Mouse (Mus musculus): Measurements from ENCODE around the gene Prkag2. TPM values are rescaled to one million over a fixed set of nuclear protein-coding genes. Genes with fewer than 3 reads are reported as not detected.

Prkag2 gene
- polyA plus RNA-seq, 1 experiment from 2014 or later: 90.9 TPM

DNA sequence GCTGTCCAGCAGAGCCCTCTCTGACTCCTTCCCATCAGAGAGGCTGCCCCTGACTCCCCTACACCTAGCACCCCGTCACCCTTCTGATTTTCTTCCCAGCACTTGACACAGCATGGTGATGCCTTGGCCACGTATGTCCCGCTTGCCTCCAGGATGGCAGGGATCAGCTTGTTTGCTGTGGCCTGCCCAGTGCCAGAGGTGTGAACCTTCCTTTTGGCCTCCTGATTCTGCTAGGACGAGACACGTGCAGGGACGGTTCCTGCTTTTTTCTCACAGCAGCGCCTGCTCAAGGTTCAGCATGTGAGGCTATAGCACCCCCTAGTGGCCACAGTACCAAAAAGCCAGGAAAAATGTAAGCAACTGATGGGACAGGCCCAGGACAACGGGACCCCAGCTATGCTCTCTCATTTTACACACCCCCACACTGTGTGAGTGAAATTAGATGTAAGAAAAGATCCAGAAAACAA lies 89.4 kb downstream of the Prkag2 start:
- Histone ChIP-seq H3K4me2 (peak overlapping the region; percentile 48), H3K9ac (replicated peaks) (peak overlapping the region; percentile 30; the same call in 1 of the 2 replicates), H3K4me3 (replicated peaks) (no peak overlapping the region), H3K27me3 (replicated peaks) (no peaks in the 10 kb centered on the region), H3K9me3 (replicated peaks) (no peaks in the 10 kb centered on the region), H3K4me1 (peaks cover 13% of the 10 kb centered on the region), H3K36me3 (no peaks in the 10 kb centered on the region), H3K27ac (replicated peaks) (no peak overlapping the region)
- WGBS: 14% methylated on average over 8 of the region's 8 CpGs
- peak; percentile 72 for ATAC-seq (ENCODE audit: low FRiP score)

DNA sequence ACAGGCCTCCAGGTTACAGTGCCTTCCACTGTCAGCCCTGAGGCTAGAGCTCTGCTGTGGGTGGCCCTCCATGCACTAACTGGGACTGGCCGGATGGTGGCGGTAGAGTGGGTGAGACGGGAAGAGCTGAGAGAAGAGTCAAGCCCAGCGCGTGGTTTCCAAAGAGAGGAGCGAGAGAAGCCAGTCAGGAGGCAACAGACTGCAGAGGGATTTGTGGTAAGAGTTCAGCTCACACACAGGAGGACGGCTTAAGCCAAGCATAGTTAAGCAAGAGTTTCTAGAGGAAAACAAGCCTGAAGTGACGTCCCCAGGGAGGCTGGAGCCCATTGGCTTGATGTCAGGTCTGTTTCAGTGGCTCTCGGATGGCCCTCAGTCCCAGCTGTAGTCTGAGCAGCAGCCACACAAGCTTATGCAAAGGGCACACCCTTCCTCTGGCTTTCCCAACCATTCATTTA lies 90.0 kb downstream of the Prkag2 start:
- Histone ChIP-seq H3K36me3 (no peaks in the 10 kb centered on the region), H3K9ac (replicated peaks) (no peak overlapping the region), H3K4me2 (peak overlapping the region; percentile 48), H3K27ac (replicated peaks) (no peak overlapping the region), H3K4me1 (peaks cover 13% of the 10 kb centered on the region), H3K9me3 (replicated peaks) (no peaks in the 10 kb centered on the region), H3K4me3 (replicated peaks) (no peak overlapping the region), H3K27me3 (replicated peaks) (no peaks in the 10 kb centered on the region)
- 4% methylated on average over 9 of the region's 9 CpGs for WGBS
- ATAC-seq (ENCODE audit: low FRiP score): peak; percentile 81

GRCm38 (mm10) chr5:25009770-25010169 lies 90.7 kb downstream of the Prkag2 start:
- ATAC-seq (ENCODE audit: low FRiP score): no peak
- Histone ChIP-seq H3K27me3 (replicated peaks) (no peaks in the 10 kb centered on the region), H3K4me1 (peaks cover 13% of the 10 kb centered on the region), H3K9ac (replicated peaks) (no peak overlapping the region), H3K27ac (replicated peaks) (0 out of 2 replicates have a peak overlapping the region, but pooled peaks have one; percentile 9), H3K4me3 (replicated peaks) (no peak overlapping the region), H3K4me2 (no peak overlapping the region), H3K9me3 (replicated peaks) (no peaks in the 10 kb centered on the region), H3K36me3 (no peaks in the 10 kb centered on the region)
- 50% methylated on average over 3 of the region's 3 CpGs for WGBS

DNA sequence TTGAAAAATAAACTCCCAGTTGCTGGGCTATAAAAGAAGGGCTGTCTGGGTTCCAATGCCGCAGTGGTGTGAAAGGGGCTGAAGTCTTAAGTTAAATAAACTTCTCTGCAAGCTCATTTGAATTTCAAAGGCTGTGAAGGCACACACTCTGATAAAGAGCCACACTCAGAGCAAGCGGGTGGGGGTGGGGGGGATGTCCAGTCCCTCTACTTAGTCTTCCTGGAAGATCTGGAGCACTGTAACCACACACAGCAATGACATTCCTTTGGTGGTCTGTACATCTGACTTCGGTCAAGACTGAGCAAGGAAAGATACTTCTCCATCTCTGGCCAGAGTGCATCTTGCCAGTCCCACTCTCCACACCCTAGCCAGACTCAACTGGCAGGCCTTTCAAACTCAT lies 91.5 kb downstream of the Prkag2 start:
- Histone ChIP-seq H3K27me3 (replicated peaks) (no peaks in the 10 kb centered on the region), H3K4me2 (no peak overlapping the region), H3K9ac (replicated peaks) (no peak overlapping the region), H3K36me3 (no peaks in the 10 kb centered on the region), H3K4me1 (peaks cover 13% of the 10 kb centered on the region), H3K27ac (replicated peaks) (peak overlapping the region; percentile 54; the same call in 1 of the 2 replicates), H3K4me3 (replicated peaks) (no peak overlapping the region), H3K9me3 (replicated peaks) (no peaks in the 10 kb centered on the region)
- no peak for ATAC-seq (ENCODE audit: low FRiP score)
- 23% methylated on average over 3 of the region's 3 CpGs for WGBS

GRCm38 (mm10) chr5:25006848-25007247 lies 93.6 kb downstream of the Prkag2 start:
- no peak overlapping the region for H3K4me3 ChIP-seq (replicated peaks)
- no peak overlapping the region for H3K9ac ChIP-seq (replicated peaks)
- no peaks in the 10 kb centered on the region for H3K27me3 ChIP-seq (replicated peaks)
- H3K27ac ChIP-seq (replicated peaks): no peak overlapping the region
- H3K4me1 ChIP-seq: peaks cover 13% of the 10 kb centered on the region
- 0 out of 2 replicates have a peak, but pooled peaks have one; percentile 32 for ATAC-seq (ENCODE audit: low FRiP score)
- no peaks in the 10 kb centered on the region for H3K9me3 ChIP-seq (replicated peaks)
- H3K36me3 ChIP-seq: no peaks in the 10 kb centered on the region
- no peak overlapping the region for H3K4me2 ChIP-seq
- WGBS: 41% methylated on average over 8 of the region's 8 CpGs

GRCm38 (mm10) chr5:25005532-25006129 lies 94.8 kb downstream of the Prkag2 start:
- Histone ChIP-seq H3K27ac (replicated peaks) (no peak overlapping the region), H3K9ac (replicated peaks) (no peak overlapping the region), H3K9me3 (replicated peaks) (no peaks in the 10 kb centered on the region), H3K27me3 (replicated peaks) (no peaks in the 10 kb centered on the region), H3K4me3 (replicated peaks) (no peak overlapping the region), H3K4me1 (peaks cover 9% of the 10 kb centered on the region), H3K36me3 (no peaks in the 10 kb centered on the region), H3K4me2 (no peak overlapping the region)
- WGBS: 32% methylated on average over 6 of the region's 6 CpGs
- no peak for ATAC-seq (ENCODE audit: low FRiP score)

- Histone ChIP-seq H3K4me3 (replicated peaks) (no peak overlapping the region), H3K27ac (replicated peaks) (no peak overlapping the region), H3K9me3 (replicated peaks) (no peaks in the 10 kb centered on the region), H3K4me2 (no peak overlapping the region), H3K4me1 (no peaks in the 10 kb centered on the region), H3K27me3 (replicated peaks) (no peaks in the 10 kb centered on the region), H3K9ac (replicated peaks) (no peak overlapping the region), H3K36me3 (no peaks in the 10 kb centered on the region)
- ATAC-seq (ENCODE audit: low FRiP score): no peak
- WGBS: 67% methylated on average over 8 of the region's 8 CpGs
These were observed 99.0 kb downstream of the Prkag2 start for GRCm38 (mm10) chr5:25001391-25001794.

- Histone ChIP-seq H3K9ac (replicated peaks) (no peak overlapping the region), H3K4me1 (peaks cover 6% of the 10 kb centered on the region; the same call in 1 of the 2 replicates), H3K4me2 (no peak overlapping the region), H3K9me3 (replicated peaks) (no peaks in the 10 kb centered on the region), H3K27me3 (replicated peaks) (no peaks in the 10 kb centered on the region), H3K4me3 (replicated peaks) (no peak overlapping the region), H3K36me3 (no peaks in the 10 kb centered on the region), H3K27ac (replicated peaks) (no peak overlapping the region)
- 82% methylated on average over 4 of the region's 4 CpGs for WGBS
- ATAC-seq (ENCODE audit: low FRiP score): no peak
These were observed 101.1 kb downstream of the Prkag2 start for GRCm38 (mm10) chr5:24999351-24999750.

GRCm38 (mm10) chr5:24995576-24996100 lies 104.8 kb downstream of the Prkag2 start:
- Histone ChIP-seq H3K36me3 (no peaks in the 10 kb centered on the region), H3K4me2 (peak overlapping the region; percentile 22), H3K9me3 (replicated peaks) (no peaks in the 10 kb centered on the region), H3K9ac (replicated peaks) (no peak overlapping the region), H3K4me3 (replicated peaks) (no peak overlapping the region), H3K4me1 (peaks cover 6% of the 10 kb centered on the region; the same call in 1 of the 2 replicates), H3K27ac (replicated peaks) (no peak overlapping the region), H3K27me3 (replicated peaks) (no peaks in the 10 kb centered on the region)
- peak; percentile 62; the same call in 1 of the 2 replicates for ATAC-seq (ENCODE audit: low FRiP score)
- 69% methylated on average over 13 of the region's 13 CpGs for WGBS

DNA sequence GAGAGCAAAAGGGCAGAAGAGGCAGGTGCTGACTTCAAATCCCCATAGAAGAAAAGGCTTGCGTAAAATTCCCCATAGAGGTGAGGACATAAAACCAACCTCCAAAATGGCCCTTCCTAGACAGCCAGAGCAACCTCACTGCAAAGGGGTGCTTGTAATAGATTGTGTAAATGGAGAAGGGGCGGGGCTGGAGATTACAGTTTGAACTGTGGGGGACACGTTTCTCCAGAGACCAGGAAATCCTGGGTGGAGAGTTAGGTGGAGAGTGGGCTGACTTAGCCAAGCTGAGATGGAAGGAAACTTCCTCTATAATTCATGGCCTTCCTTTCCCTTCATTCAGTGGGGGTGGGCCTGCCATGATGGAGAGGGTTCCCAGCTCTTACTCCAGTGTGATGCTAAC lies 107.3 kb downstream of the Prkag2 start:
- Histone ChIP-seq H3K4me3 (replicated peaks) (no peak overlapping the region), H3K4me1 (peaks cover 6% of the 10 kb centered on the region; the same call in 1 of the 2 replicates), H3K27ac (replicated peaks) (no peak overlapping the region), H3K4me2 (no peak overlapping the region), H3K9ac (replicated peaks) (no peak overlapping the region), H3K9me3 (replicated peaks) (no peaks in the 10 kb centered on the region), H3K36me3 (no peaks in the 10 kb centered on the region), H3K27me3 (replicated peaks) (no peaks in the 10 kb centered on the region)
- no peak for ATAC-seq (ENCODE audit: low FRiP score)
- WGBS: 73% methylated on average over 3 of the region's 3 CpGs

- no peaks in the 10 kb centered on the region for H3K27me3 ChIP-seq (replicated peaks)
- no peak for ATAC-seq (ENCODE audit: low FRiP score)
These were observed 108.9 kb downstream of the Prkag2 start for GRCm38 (mm10) chr5:24991575-24991974.

GRCm38 (mm10) chr5:24990460-24990859 lies 110.0 kb downstream of the Prkag2 start:
- no peak for ATAC-seq (ENCODE audit: low FRiP score)
- Histone ChIP-seq H3K4me2 (no peak overlapping the region), H3K27me3 (replicated peaks) (no peaks in the 10 kb centered on the region), H3K9ac (replicated peaks) (no peak overlapping the region), H3K27ac (replicated peaks) (no peak overlapping the region), H3K36me3 (no peaks in the 10 kb centered on the region), H3K4me3 (replicated peaks) (no peak overlapping the region), H3K4me1 (peaks cover 17% of the 10 kb centered on the region), H3K9me3 (replicated peaks) (no peaks in the 10 kb centered on the region)
- WGBS: 80% methylated on average over 5 of the region's 5 CpGs

More at GRCm38 (mm10) chr5:24991575-24991974, 108.9 kb downstream of the Prkag2 start:
- WGBS: 79% methylated on average over 1 of the region's 1 CpGs
- no peak overlapping the region for H3K27ac ChIP-seq (replicated peaks)
- no peak overlapping the region for H3K9ac ChIP-seq (replicated peaks)
- peaks cover 10% of the 10 kb centered on the region for H3K4me1 ChIP-seq
- H3K36me3 ChIP-seq: no peaks in the 10 kb centered on the region
- no peaks in the 10 kb centered on the region for H3K9me3 ChIP-seq (replicated peaks)
- H3K4me2 ChIP-seq: no peak overlapping the region
- H3K4me3 ChIP-seq (replicated peaks): no peak overlapping the region

Data from neural tube, embryonic 15.5 days (tissue).